Mouse (Mus musculus) splenic B cell, adult 2 months (primary cell): ENCODE measurements around the gene Vmn1r148.
"Not testable (repeated sequence)": the region's sequence is repeated elsewhere in the genome, so short reads cannot be mapped to it uniquely, and the experiment has no call there.

ENCODE experiments used
- DNase-seq: peaks from one replicate; pipeline ENCODE4 v3.0.0-alpha.2; 2011; ENCODE audit warnings: low read depth, low spot score
- H3K27me3 ChIP-seq: 2 replicates; pipeline ENCODE4 v1.6.1; 2012; ENCODE audit warnings: mild to moderate bottlenecking, low read length, moderate library complexity, mixed read lengths; ENCODE audit not compliant: control insufficient read depth, poor library complexity, insufficient read depth, severe bottlenecking
- H3K36me3 ChIP-seq: 2 replicates; pipeline ENCODE4 v1.6.1; 2012; ENCODE audit warnings: mild to moderate bottlenecking, low read length, moderate library complexity, mixed read lengths; ENCODE audit not compliant: control insufficient read depth, poor library complexity, insufficient read depth, severe bottlenecking

The Vmn1r148 gene

DNA sequence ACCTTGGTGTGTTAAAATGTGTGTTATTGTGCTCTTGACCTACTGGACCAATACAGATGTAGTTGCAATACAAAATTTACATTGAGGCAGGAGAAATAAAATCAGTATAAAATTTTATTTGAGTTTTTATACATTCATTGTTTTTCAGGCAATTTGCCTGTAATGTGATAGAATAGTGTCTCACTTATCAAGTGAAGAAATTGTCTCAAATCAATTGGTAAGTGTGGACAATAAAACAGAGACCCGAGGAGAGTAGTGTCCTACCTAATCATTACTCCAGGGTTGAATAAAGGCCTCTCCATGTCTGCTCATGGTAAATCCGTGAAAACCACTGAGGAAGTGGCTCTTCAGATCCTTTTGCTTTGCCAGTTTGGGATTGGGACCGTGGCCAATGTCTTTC is at the start of gene Vmn1r148:
Gene Vmn1r148 (plus strand): TSS at position 301 of the 400 bp plus-strand sequence.
- not testable (repeated sequence) for H3K36me3 ChIP-seq, DNase-seq, H3K27me3 ChIP-seq

DNA sequence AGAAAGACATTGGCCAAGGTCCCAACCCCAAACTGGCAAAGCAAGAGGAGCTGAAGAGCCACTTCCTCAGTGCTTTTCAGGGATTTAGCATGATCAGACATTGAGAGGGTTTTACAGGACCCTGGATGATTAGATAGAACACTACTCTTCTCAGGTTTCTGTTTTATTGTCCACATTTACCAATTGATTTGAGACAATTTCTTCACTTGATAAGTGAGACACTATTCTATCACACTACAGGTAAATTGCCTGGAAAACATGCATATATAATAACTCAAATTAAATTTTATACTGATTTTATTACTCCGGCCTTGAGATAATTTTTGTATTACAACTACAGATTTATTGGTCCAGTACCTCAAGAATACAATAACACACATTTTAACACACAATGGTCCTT is 42.4 kb upstream of the Vmn1r148 start, which contains the start of gene Gm8660:
Gene Gm8660 (minus strand): TSS at position 101 of the 400 bp plus-strand sequence.
- not testable (repeated sequence) for H3K27me3 ChIP-seq, H3K36me3 ChIP-seq, DNase-seq

DNA sequence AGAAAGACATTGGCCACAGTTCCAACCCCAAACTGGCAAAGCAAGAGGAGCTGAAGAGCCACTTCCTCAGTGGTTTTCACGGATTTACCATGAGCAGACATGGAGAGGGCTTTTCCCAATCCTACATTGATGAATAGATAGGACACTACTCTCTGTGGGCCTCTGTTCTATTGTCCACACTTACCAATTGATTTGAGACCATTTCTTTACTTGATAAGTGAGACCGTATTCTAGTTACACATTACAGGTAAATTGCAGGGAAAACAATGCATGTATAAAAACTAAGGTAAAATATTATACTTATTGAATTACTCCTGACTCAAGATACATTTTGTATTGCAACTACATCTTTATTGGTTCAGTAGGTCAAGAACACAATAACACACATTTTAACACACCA is 24.7 kb downstream of the Vmn1r148 start, which contains the start of gene Vmn1r149:
Gene Vmn1r149 (minus strand): TSS at position 101 of the 400 bp plus-strand sequence.
- DNase-seq, H3K36me3 ChIP-seq: not testable (repeated sequence)

DNA sequence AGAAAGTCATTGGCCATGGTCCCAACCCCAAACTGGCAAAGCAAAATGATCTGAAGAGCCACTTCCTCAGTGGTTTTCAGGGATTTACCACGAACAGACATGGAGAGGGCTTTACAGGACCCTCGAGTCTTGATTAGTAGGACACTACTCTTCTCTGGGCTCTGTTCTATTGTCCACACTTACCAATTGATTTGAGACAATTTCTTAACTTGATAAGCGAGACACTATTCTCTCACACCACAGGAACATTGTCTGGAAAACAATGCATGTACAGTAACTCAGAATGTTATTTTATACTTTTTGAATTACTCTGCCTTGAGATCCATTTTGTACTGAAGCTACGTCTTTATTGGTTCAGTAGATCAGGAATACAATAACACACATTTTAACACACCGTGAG is 50.6 kb downstream of the Vmn1r148 start, which contains the start of gene Gm10665:
Gene Gm10665 (minus strand): TSS at position 101 of the 400 bp plus-strand sequence.
- DNase-seq, H3K27me3 ChIP-seq, H3K36me3 ChIP-seq: not testable (repeated sequence)

More for the DNA sequence above, 24.7 kb downstream of the Vmn1r148 start, which contains the start of gene Vmn1r149:
- not testable (repeated sequence) for H3K27me3 ChIP-seq
